Mouse (Mus musculus) macrophage (primary cell): ENCODE measurements at regions not wholly inside any gene's neighbourhood (a gene's known extent, or its start where the extent isn't known, plus 50 kb on each side); places are given as distances from the start of the nearest gene placed in this dataset.

Source experiments
- H3K27ac ChIP-seq: fragments of 350-480 bp; formaldehyde crosslinking; 2 replicates; pipeline ENCODE4 v1.9.0; 2021
- H3K36me3 ChIP-seq: fragments of 350-480 bp; formaldehyde crosslinking; 2 replicates; pipeline ENCODE4 v1.9.0; 2021; ENCODE audit errors: inconsistent target
- H3K4me3 ChIP-seq: fragments of 350-480 bp; formaldehyde crosslinking; 2 replicates; pipeline ENCODE4 v1.9.0; 2021; ENCODE audit errors: inconsistent target
- H3K79me2 ChIP-seq: fragments of 350-480 bp; formaldehyde crosslinking; 2 replicates; pipeline ENCODE4 v1.9.0; 2021; ENCODE audit errors: inconsistent target
- WGBS: methylation state at CpG from one replicate; pipeline ENCODE4 v1.1.7; 2026; ENCODE audit warnings: inconsistent platforms; ENCODE audit not compliant: missing documents; 5-methylcytosine and 5-hydroxymethylcytosine counted together

DNA sequence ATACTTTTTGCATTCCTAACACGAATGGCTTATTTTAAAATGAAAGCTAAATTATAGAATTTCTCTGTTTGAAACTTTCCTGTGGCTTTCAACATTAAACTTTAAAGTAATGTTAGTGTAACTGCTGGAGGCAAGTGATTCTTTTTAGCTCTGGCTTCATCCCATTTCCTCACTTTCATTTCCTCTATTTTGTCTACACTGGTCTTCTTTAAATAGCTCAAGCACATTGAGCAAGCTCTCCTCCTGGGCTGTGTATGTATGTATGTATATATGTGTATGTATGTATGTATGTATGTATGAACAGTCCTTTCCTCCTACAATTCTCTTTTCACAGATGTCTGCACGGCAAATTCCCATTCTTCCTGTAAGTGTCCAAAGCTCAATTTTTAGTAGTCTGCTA lies 65.8 kb upstream of the Kcna4 start:
- 28% methylated on average over 2 of the region's 2 CpGs for WGBS
- Histone ChIP-seq H3K79me2 (no peaks in the 10 kb centered on the region), H3K4me3 (no peak overlapping the region), H3K27ac (peak overlapping the region; percentile 59), H3K36me3 (no peaks in the 10 kb centered on the region)

DNA sequence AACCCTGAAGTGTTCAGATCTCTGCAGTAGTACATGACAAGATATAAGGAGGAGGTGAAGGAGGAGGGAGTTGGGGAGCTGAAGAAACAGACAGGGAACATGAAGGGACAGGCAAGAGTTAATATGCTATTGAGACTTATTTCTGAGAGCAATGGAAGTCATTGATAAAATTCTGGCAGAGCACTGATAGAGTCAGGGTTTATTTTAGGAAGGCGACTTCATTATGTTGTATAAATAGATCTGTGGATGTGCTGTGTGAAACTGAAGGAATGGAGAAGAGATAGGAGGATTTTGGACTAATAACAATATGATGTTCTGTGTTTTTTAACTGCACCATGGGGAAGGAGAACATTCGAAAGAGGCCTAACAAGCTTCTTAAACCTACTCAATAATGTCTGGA lies 63.0 kb upstream of the Kcna4 start:
- 84% methylated on average over 2 of the region's 2 CpGs for WGBS
- H3K4me3 ChIP-seq: no peak overlapping the region
- no peaks in the 10 kb centered on the region for H3K79me2 ChIP-seq
- no peaks in the 10 kb centered on the region for H3K36me3 ChIP-seq
- H3K27ac ChIP-seq: peak overlapping the region; percentile 55

DNA sequence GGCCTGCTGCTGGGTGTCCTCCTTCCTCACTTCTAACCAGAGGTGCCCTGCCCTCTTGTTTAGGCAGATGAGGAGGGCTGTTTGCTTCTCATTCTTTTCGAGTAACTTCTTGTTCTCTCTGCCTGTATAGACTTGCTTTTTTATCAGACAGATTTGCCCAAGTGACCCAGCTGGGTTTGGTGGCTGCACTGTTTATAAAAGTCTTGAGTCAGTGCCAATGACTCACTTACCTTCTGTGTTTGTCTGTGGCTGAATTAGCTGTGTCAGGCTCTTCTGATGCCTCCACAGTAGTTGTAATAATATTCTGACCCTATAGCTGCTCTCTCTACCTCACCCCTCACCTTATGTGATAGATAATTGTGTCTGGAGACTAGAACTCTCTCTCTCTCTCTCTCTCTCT lies 62.2 kb upstream of the Kcna4 start:
- Histone ChIP-seq H3K4me3 (no peak overlapping the region), H3K36me3 (no peaks in the 10 kb centered on the region), H3K79me2 (no peaks in the 10 kb centered on the region), H3K27ac (peak overlapping the region; percentile 55)
- WGBS: 31% methylated on average over 1 of the region's 1 CpGs

DNA sequence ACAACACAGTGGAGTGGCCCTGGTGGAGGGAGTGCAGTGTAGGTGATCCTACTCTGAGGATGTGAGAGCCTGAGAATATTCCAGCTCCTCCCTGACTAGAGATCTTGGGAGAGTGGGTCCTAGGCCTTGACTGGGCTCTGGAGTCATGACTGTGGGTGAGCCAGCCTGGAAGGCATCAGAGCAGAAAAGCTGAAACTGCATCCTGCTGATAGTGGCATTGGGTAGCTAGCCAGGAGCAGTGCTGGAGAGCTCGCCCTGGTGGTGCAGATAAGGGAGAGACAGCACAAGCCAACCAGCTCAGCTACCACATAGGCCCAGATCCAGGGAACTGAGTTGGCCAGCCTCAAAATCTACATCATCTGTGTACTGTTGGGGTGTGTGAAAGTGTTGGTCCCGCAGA lies 58.8 kb upstream of the Kcna4 start:
- 90% methylated on average over 2 of the region's 2 CpGs for WGBS
- H3K4me3 ChIP-seq: no peak overlapping the region
- no peaks in the 10 kb centered on the region for H3K36me3 ChIP-seq
- H3K79me2 ChIP-seq: no peaks in the 10 kb centered on the region
- no peak overlapping the region for H3K27ac ChIP-seq

DNA sequence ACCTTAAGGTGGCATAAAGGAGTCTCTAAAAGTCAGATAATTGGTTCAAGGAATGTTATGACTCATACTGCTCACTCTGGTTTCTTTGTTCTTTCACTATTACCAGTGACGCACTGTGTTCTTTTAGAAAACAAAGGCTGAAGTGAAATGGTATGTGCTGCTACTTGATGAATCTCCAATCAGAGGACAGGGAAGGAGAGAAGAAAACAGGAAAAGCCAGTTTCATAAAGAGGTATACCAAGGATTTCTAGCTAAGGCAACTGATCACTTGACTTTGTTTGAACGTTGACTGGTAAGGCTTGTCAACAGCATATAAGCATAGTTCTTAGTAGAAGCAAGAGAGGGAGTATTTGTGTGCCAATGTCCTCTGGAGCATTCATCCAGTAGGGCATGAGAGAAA lies 57.6 kb upstream of the Kcna4 start:
- 75% methylated on average over 2 of the region's 2 CpGs for WGBS
- Histone ChIP-seq H3K79me2 (no peaks in the 10 kb centered on the region), H3K27ac (no peak overlapping the region), H3K36me3 (no peaks in the 10 kb centered on the region), H3K4me3 (no peak overlapping the region)
